Mouse (Mus musculus): ENCODE data around the gene Dgkd.

GRCm38 (mm10) chr1:87900979-87901378 lies 47.9 kb downstream of the Dgkd start:
- TF ChIP-seq POLR2A (IDR thresholded peaks at IDR 0.05; ENCODE audit: borderline replicate concordance, control insufficient read depth, low read depth, low read length) (no peak), CTCF (IDR thresholded peaks at IDR 0.05; ENCODE audit: control insufficient read depth, insufficient read depth, low read length) (no peak)

Measured in bone marrow, adult 2 months (tissue).